Mouse (Mus musculus): ENCODE measurements at regions not wholly inside any gene's neighbourhood (a gene's known extent, or its start where the extent isn't known, plus 50 kb on each side); places are given as distances from the start of the nearest gene placed in this dataset.

GRCm38 (mm10) chr5:102366481-102366880 is 114.7 kb upstream of the Arhgap24 start:
- TF ChIP-seq POLR2A (IDR thresholded peaks at IDR 0.05; ENCODE audit: borderline replicate concordance, low read depth, low read length) (no peak), CTCF (IDR thresholded peaks at IDR 0.05; ENCODE audit: low read depth, low read length) (no peak)

Measured in bone marrow macrophage, adult 2 months (primary cell).